Mouse (Mus musculus) colon, adult 2 months (tissue): ENCODE data around the gene Lrrc19. TPM values are rescaled to one million over a fixed set of nuclear protein-coding genes. Genes with fewer than 3 reads are reported as not detected.

Experiments used
- polyA plus RNA-seq: library from polyadenylated mRNA; depleted of rRNA; stranded (reverse); fragments of >200 nt; gene quantifications from 2 replicates; pipeline ENCODE4 v1.2.3, GENCODE M21; 2012; rRNA removed

Lrrc19 gene
- polyA plus RNA-seq, result 3.5 and 4.0 TPM in 2 replicates

GRCm38 (mm10) chr4:94649920-94650319 lies at the start of gene Lrrc19:
Gene Lrrc19, minus strand, starts transcription at chr4:94650144.

GRCm38 (mm10) chr4:94613972-94614626 lies 35.8 kb downstream of the Lrrc19 start, which contains the start of gene Ift74:
Gene Ift74, plus strand, starts transcription at chr4:94614491.

GRCm38 (mm10) chr4:94603031-94603629 lies 46.8 kb downstream of the Lrrc19 start, which contains the start of gene Plaa:
Gene Plaa, minus strand, starts transcription at chr4:94603244.

Other genes with a start within 250 kb of the Lrrc19 start
- gene Gm10306, start 93.6 kb downstream of the Lrrc19 start, polyA plus RNA-seq, result not detected in 2 replicates
- gene Caap1, start 93.3 kb downstream of the Lrrc19 start, polyA plus RNA-seq, result 5.9 and 8.3 TPM in 2 replicates
- gene Plaa, start 46.9 kb downstream of the Lrrc19 start, polyA plus RNA-seq, result 51.6 TPM in 2 replicates
- 0.52 and 0.83 TPM in 2 replicates for gene Ift74, start 35.7 kb downstream of the Lrrc19 start, polyA plus RNA-seq
- 2.1 and 2.6 TPM in 2 replicates for gene Tek, start 89.1 kb upstream of the Lrrc19 start, polyA plus RNA-seq